ENCODE assay signal across 28 mouse cellular contexts in genomic region chr8:123895230-123895629, GRCm38 (mm10). TPM values are rescaled to one million over a fixed set of nuclear protein-coding genes. Genes with fewer than 3 reads are reported as not detected.
DNase-seq lines count a peak whose midpoint lies in the region; ATAC-seq and TF ChIP-seq lines count a peak whose summit lies in the region.
"Had no signal": no experiment of that assay in that cellular context is flagged by ENCODE, and none has a peak within 500 bp of the region (broad histone marks: within the 10 kb centered on the region; RNA-seq: fewer than 3 reads in every experiment).

No protein-coding gene starts in this region.

- H3K27ac ChIP-seq in intestine, embryonic 15.5 days: no peak overlapping the region
- H3K27ac ChIP-seq in intestine, postnatal 0 days (ENCODE audit: low read depth, low read length): no peak overlapping the region
- peak overlapping the region; percentile 98 for H3K27ac ChIP-seq in gastrocnemius, adult 2 months
- no peak overlapping the region for H3K27ac ChIP-seq in hindbrain, embryonic 14.5 days
- H3K27ac ChIP-seq: embryonic facial prominence, embryonic 12.5 days; forebrain, embryonic 10.5 days; forebrain, embryonic 15.5 days; heart, adult 2 months; hindbrain, embryonic 10.5 days; limb, embryonic 12.5 days; liver, embryonic 13.5 days; macrophage had no signal

- H3K4me1 ChIP-seq in intestine, embryonic 15.5 days (replicated peaks): 0 out of 2 replicates have a peak, but pooled peaks cover 14% of the 10 kb centered on the region
- no peaks in the 10 kb centered on the region for H3K4me1 ChIP-seq in intestine, postnatal 0 days (replicated peaks; ENCODE audit: control insufficient read depth, insufficient read depth, low read length)
- H3K4me1 ChIP-seq in hindbrain, embryonic 14.5 days (replicated peaks; ENCODE audit: control insufficient read depth, insufficient read depth, low read length): peaks cover 15% of the 10 kb centered on the region

- H3K27me3 ChIP-seq in intestine, embryonic 15.5 days (replicated peaks): peaks cover 57% of the 10 kb centered on the region
- H3K27me3 ChIP-seq in intestine, postnatal 0 days (replicated peaks; ENCODE audit: control insufficient read depth, insufficient read depth, low read length): peaks cover 45% of the 10 kb centered on the region
- H3K27me3 ChIP-seq in hindbrain, embryonic 14.5 days (ENCODE audit: control insufficient read depth, insufficient read depth, low read length): peaks cover 47% of the 10 kb centered on the region

- WGBS in intestine, embryonic 15.5 days: 85% methylated on average over 4 of the region's 4 CpGs
- WGBS in intestine, postnatal 0 days: 68% methylated on average over 4 of the region's 4 CpGs
- 92% methylated on average over 4 of the region's 4 CpGs for WGBS in hindbrain, embryonic 14.5 days

- H3K4me3 ChIP-seq in intestine, embryonic 15.5 days (replicated peaks): no peak overlapping the region
- H3K4me3 ChIP-seq in intestine, postnatal 0 days (ENCODE audit: low read depth, low read length): no peak overlapping the region
- peak overlapping the region; percentile 83 for H3K4me3 ChIP-seq in gastrocnemius, adult 2 months
- no peak overlapping the region for H3K4me3 ChIP-seq in hindbrain, embryonic 14.5 days (replicated peaks; ENCODE audit: low read length)
- H3K4me3 ChIP-seq: embryonic facial prominence, embryonic 12.5 days; forebrain, embryonic 10.5 days; forebrain, embryonic 15.5 days; heart, adult 2 months; hindbrain, embryonic 10.5 days; limb, embryonic 12.5 days; liver, embryonic 13.5 days had no signal

- no peaks in the 10 kb centered on the region for H3K9me3 ChIP-seq in intestine, embryonic 15.5 days
- H3K9me3 ChIP-seq in intestine, postnatal 0 days (ENCODE audit: control insufficient read depth): no peaks in the 10 kb centered on the region
- no peaks in the 10 kb centered on the region for H3K9me3 ChIP-seq in hindbrain, embryonic 14.5 days (ENCODE audit: control insufficient read depth, low read length)
- H3K9me3 ChIP-seq: embryonic facial prominence, embryonic 12.5 days; forebrain, embryonic 10.5 days; forebrain, embryonic 15.5 days; hindbrain, embryonic 10.5 days; limb, embryonic 12.5 days; liver, embryonic 13.5 days had no signal

- peak overlapping the region; percentile 22; the same call in 1 of the 2 replicates for H3K4me2 ChIP-seq in intestine, embryonic 15.5 days (replicated peaks)
- H3K4me2 ChIP-seq in intestine, postnatal 0 days (replicated peaks; ENCODE audit: low read depth): no peak overlapping the region
- H3K4me2 ChIP-seq in hindbrain, embryonic 14.5 days (replicated peaks): no peak overlapping the region
- H3K4me2 ChIP-seq: embryonic facial prominence, embryonic 12.5 days; forebrain, embryonic 15.5 days; limb, embryonic 12.5 days; liver, embryonic 13.5 days had no signal

- H3K36me3 ChIP-seq in intestine, embryonic 15.5 days: peaks cover 1% of the 10 kb centered on the region; the same call in 1 of the 2 replicates
- H3K36me3 ChIP-seq in intestine, postnatal 0 days (ENCODE audit: control insufficient read depth, insufficient read depth): no peaks in the 10 kb centered on the region; the same call in 1 of the 2 replicates
- H3K36me3 ChIP-seq in hindbrain, embryonic 14.5 days (replicated peaks; ENCODE audit: control insufficient read depth, insufficient read depth): peaks cover under 1% of the 10 kb centered on the region; the same call in 1 of the 2 replicates

- intact Hi-C loops in gastrocnemius, adult 2 months (cut with DNase I): loop anchor here (1.0 kb wide), 1 partner anchor 23 kb away; no protein-coding TSS in a partner anchor

- no peak for ATAC-seq in intestine, embryonic 15.5 days
- ATAC-seq in intestine, postnatal 0 days: no peak
- no peak for ATAC-seq in hindbrain, embryonic 14.5 days (ENCODE audit: low FRiP score)
- ATAC-seq: forebrain, embryonic 15.5 days; hindbrain, embryonic 16.5 days had no signal

- DNase-seq in gastrocnemius, adult 2 months: peak; percentile 85
- DNase-seq in gastrocnemius, postnatal 25 days: peak; percentile 82
- DNase-seq in left cerebral cortex, adult 11 months (ENCODE audit: low spot score): no peak
- DNase-seq in hindbrain, embryonic 14.5 days (ENCODE audit: low spot score): no peak
- no peak for DNase-seq in urinary bladder, postnatal 4 days (ENCODE audit: low spot score in 2 of 2)
- DNase-seq: adrenal gland, postnatal 36 days; cerebellum, adult 8-10 months; kidney, adult 9 months; kidney, postnatal 10 days; layer of hippocampus, adult 9-11 months; liver, embryonic 13.5 days; lung, adult 2 months; lung, postnatal 10 days; midbrain, embryonic 14.5 days; thymus, adult 2 months; thymus, postnatal 36 days had no signal

- no peak overlapping the region for H3K9ac ChIP-seq in intestine, embryonic 15.5 days
- H3K9ac ChIP-seq in intestine, postnatal 0 days (ENCODE audit: low read depth, low read length): no peak overlapping the region
- H3K9ac ChIP-seq in hindbrain, embryonic 14.5 days: no peak overlapping the region
- H3K9ac ChIP-seq: embryonic facial prominence, embryonic 12.5 days; forebrain, embryonic 15.5 days; limb, embryonic 12.5 days; liver, embryonic 13.5 days had no signal

- no peak for TF ChIP-seq CTCF in intestine, postnatal 0 days (IDR thresholded peaks at IDR 0.05; ENCODE audit: low read depth)
- TF ChIP-seq CTCF in gastrocnemius, adult 2 months (IDR thresholded peaks at IDR 0.05): no peak

RNA-seq across cellular contexts. Expression of gene Acta1, which starts 0.7 kb away (rescaled TPM):
- polyA plus RNA-seq in intestine, embryonic 15.5 days (2015; fragmentation: Nextera tagmentation; extraction: Ambion mirVana): 6.3 and 22.2 TPM in 2 replicates
- polyA plus RNA-seq in intestine, postnatal 0 days (2015; fragmentation: Nextera tagmentation; extraction: Ambion mirVana): 2.7 and 7.6 TPM in 2 replicates
- over 10,000 TPM; 45,578 to 47,175 TPM for total RNA-seq in gastrocnemius, adult 2 months (2021)
- total RNA-seq in gastrocnemius, postnatal 25 days (2021): over 10,000 TPM; 60,490 to 60,709 TPM
- 5.3 and 6.6 TPM in 2 replicates for polyA plus RNA-seq in hindbrain, embryonic 14.5 days (2014; fragmentation: Nextera tagmentation; extraction: Ambion mirVana)
- total RNA-seq: megakaryocyte-erythroid progenitor cell, adult 5-6 weeks; neutrophil, adult 5-6 weeks had no signal
- polyA plus RNA-seq: macrophage had no signal

RNA-seq across cellular contexts. Expression of gene Ccsap, which starts 35.2 kb away (rescaled TPM):
- 3.4 and 3.6 TPM in 2 replicates for polyA plus RNA-seq in intestine, embryonic 15.5 days (2015; fragmentation: Nextera tagmentation; extraction: Ambion mirVana)
- polyA plus RNA-seq in intestine, postnatal 0 days (2015; fragmentation: Nextera tagmentation; extraction: Ambion mirVana): 1.5 and 1.8 TPM in 2 replicates
- under 1 TPM; 0.42 to 0.46 TPM for total RNA-seq in gastrocnemius, adult 2 months (2021)
- total RNA-seq in gastrocnemius, postnatal 25 days (2021): under 1 TPM; 0.36 to 0.62 TPM
- 5.0 TPM in 2 replicates for polyA plus RNA-seq in hindbrain, embryonic 14.5 days (2014; fragmentation: Nextera tagmentation; extraction: Ambion mirVana)

RNA-seq across cellular contexts. Expression of gene Nup133, which starts 53.8 kb away (rescaled TPM):
- 29.4 and 34.0 TPM in 2 replicates for polyA plus RNA-seq in intestine, embryonic 15.5 days (2015; fragmentation: Nextera tagmentation; extraction: Ambion mirVana)
- 7.7 and 8.5 TPM in 2 replicates for polyA plus RNA-seq in intestine, postnatal 0 days (2015; fragmentation: Nextera tagmentation; extraction: Ambion mirVana)
- total RNA-seq in gastrocnemius, adult 2 months (2021): 10 to 100 TPM; 11.6 to 17.8 TPM
- total RNA-seq in gastrocnemius, postnatal 25 days (2021): 1 to 10 TPM; 7.3 to 8.7 TPM
- 26.5 and 26.8 TPM in 2 replicates for polyA plus RNA-seq in hindbrain, embryonic 14.5 days (2014; fragmentation: Nextera tagmentation; extraction: Ambion mirVana)

Comparison
In these comparisons a context has a peak if more than half of its experiments do, and no peak if none do; other contexts are left out.
1. DNase-seq: peak in gastrocnemius, adult 2 months (single experiment) and gastrocnemius, postnatal 25 days (single experiment); none in left cerebral cortex, adult 11 months (single experiment), hindbrain, embryonic 14.5 days (single experiment) and urinary bladder, postnatal 4 days (0 of 2).